Mouse (Mus musculus) neural tube, embryonic 11.5 days (tissue): ENCODE measurements at regions not wholly inside any gene's neighbourhood (a gene's known extent, or its start where the extent isn't known, plus 50 kb on each side); places are given as distances from the start of the nearest gene placed in this dataset.

ENCODE experiments used
- ATAC-seq: fragments of 200-750 bp; cut with Nextera tagmentation; 2 replicates; pipeline ENCODE4 v1.8.0; 2017; ENCODE audit warnings: moderate number of reproducible peaks, mild to moderate bottlenecking, moderate TSS enrichment, moderate library complexity; ENCODE audit not compliant: insufficient read depth, low FRiP score, low TSS enrichment
- DNase-seq: peaks from one replicate; pipeline ENCODE4 v3.0.0-alpha.2; 2015; ENCODE audit warnings: low spot score
- H3K27ac ChIP-seq: fragments of 300-500 bp; sonication (generic); 2 replicates; pipeline ENCODE4 v1.5.1; 2014; ENCODE audit warnings: low read depth, mild to moderate bottlenecking, low read length
- H3K27me3 ChIP-seq: fragments of 300-500 bp; sonication (generic); 2 replicates; pipeline ENCODE4 v1.6.1; 2014; ENCODE audit warnings: mild to moderate bottlenecking, low read length, mixed read lengths; ENCODE audit not compliant: control insufficient read depth, insufficient read depth
- H3K36me3 ChIP-seq: fragments of 300-500 bp; sonication (generic); 2 replicates; pipeline ENCODE4 v1.6.1; 2014; ENCODE audit warnings: mild to moderate bottlenecking, low read length, moderate library complexity, mixed read lengths; ENCODE audit not compliant: control insufficient read depth, insufficient read depth
- H3K4me1 ChIP-seq: fragments of 300-500 bp; sonication (generic); 2 replicates; pipeline ENCODE4 v1.6.1; 2014; ENCODE audit warnings: low read length, mixed read lengths; ENCODE audit not compliant: control insufficient read depth, insufficient read depth
- H3K4me2 ChIP-seq: fragments of 300-500 bp; sonication (generic); 2 replicates; pipeline ENCODE4 v1.6.1; 2014; ENCODE audit warnings: low read depth, mild to moderate bottlenecking, moderate library complexity
- H3K4me3 ChIP-seq: fragments of 300-500 bp; sonication (generic); 2 replicates; pipeline ENCODE4 v1.5.1; 2014; ENCODE audit warnings: low read depth, low read length
- H3K9ac ChIP-seq: fragments of 300-500 bp; sonication (generic); 2 replicates; pipeline ENCODE4 v1.6.1; 2014; ENCODE audit warnings: mild to moderate bottlenecking, low read length
- H3K9me3 ChIP-seq: fragments of 300-500 bp; sonication (generic); 2 replicates; pipeline ENCODE4 v1.6.1; 2016; ENCODE audit warnings: low read length; ENCODE audit not compliant: control insufficient read depth
- WGBS: fragments of 180-500 bp; shearing (Covaris S2); extraction: QIAGEN DNeasy Blood & Tissue Kit; methylation state at CpG from one replicate; pipeline ENCODE4 v1.1.7; 2014; 5-methylcytosine and 5-hydroxymethylcytosine counted together

DNA sequence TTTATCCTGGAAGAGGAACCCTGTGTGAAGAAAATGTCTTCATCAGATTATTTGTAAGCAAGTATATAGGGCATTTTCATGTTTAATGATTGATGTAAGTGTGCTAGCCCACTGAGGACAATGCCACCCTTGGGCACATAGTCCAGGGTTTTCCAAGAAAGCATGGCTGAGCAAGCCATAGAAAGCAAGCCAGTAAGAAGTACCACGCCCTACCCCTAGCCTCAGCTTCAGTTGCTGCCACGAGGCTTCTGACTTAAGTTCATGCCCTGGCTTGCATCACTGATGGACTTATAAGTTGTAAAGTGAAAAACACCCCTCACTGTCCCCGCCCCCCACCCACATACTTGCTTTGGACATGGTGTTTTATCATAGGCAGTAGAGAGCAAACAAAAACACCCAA is 342.0 kb downstream of the Ptprc start:
- WGBS: 73% methylated on average over 3 of the region's 3 CpGs
- no peak for DNase-seq
- Histone ChIP-seq H3K9me3 (no peaks in the 10 kb centered on the region), H3K9ac (no peak overlapping the region), H3K4me3 (no peak overlapping the region), H3K36me3 (no peaks in the 10 kb centered on the region), H3K27me3 (no peaks in the 10 kb centered on the region), H3K27ac (no peak overlapping the region), H3K4me1 (0 out of 2 replicates have a peak, but pooled peaks cover 2% of the 10 kb centered on the region), H3K4me2 (no peak overlapping the region)
- no peak for ATAC-seq

- no peaks in the 10 kb centered on the region for H3K27me3 ChIP-seq
- H3K27ac ChIP-seq: no peak overlapping the region
- H3K4me3 ChIP-seq: no peak overlapping the region
- DNase-seq: no peak
- no peak for ATAC-seq
- H3K9ac ChIP-seq: no peak overlapping the region
- no peak overlapping the region for H3K4me2 ChIP-seq
- no peaks in the 10 kb centered on the region for H3K4me1 ChIP-seq
- H3K36me3 ChIP-seq: no peaks in the 10 kb centered on the region
- WGBS: 84% methylated on average over 4 of the region's 4 CpGs
- no peaks in the 10 kb centered on the region for H3K9me3 ChIP-seq
Observed at GRCm38 (mm10) chr1:137831284-137831683, 344.2 kb downstream of the Ptprc start.

- Histone ChIP-seq H3K27ac (no peak overlapping the region), H3K27me3 (no peaks in the 10 kb centered on the region), H3K9ac (no peak overlapping the region), H3K4me1 (no peaks in the 10 kb centered on the region), H3K4me2 (no peak overlapping the region), H3K9me3 (no peaks in the 10 kb centered on the region), H3K36me3 (no peaks in the 10 kb centered on the region), H3K4me3 (no peak overlapping the region)
- no peak for ATAC-seq
- 83% methylated on average over 4 of the region's 4 CpGs for WGBS
- DNase-seq: no peak
Observed at GRCm38 (mm10) chr1:137827379-137827778, 348.1 kb downstream of the Ptprc start.

GRCm38 (mm10) chr1:137815401-137815888 is 360.1 kb downstream of the Ptprc start:
- no peak for ATAC-seq
- no peak overlapping the region for H3K4me3 ChIP-seq

GRCm38 (mm10) chr1:137814556-137814955 is 361.0 kb downstream of the Ptprc start:
- peaks cover 3% of the 10 kb centered on the region; the same call in 1 of the 2 replicates for H3K9me3 ChIP-seq
- 86% methylated on average over 2 of the region's 2 CpGs for WGBS

More at GRCm38 (mm10) chr1:137815401-137815888, 360.1 kb downstream of the Ptprc start:
- Histone ChIP-seq H3K4me1 (peaks cover 5% of the 10 kb centered on the region; the same call in 1 of the 2 replicates), H3K27ac (no peak overlapping the region), H3K36me3 (no peaks in the 10 kb centered on the region), H3K27me3 (no peaks in the 10 kb centered on the region), H3K9me3 (peaks cover 3% of the 10 kb centered on the region; the same call in 1 of the 2 replicates), H3K4me2 (no peak overlapping the region), H3K9ac (no peak overlapping the region)
- no peak for DNase-seq
- 87% methylated on average over 4 of the region's 4 CpGs for WGBS

GRCm38 (mm10) chr1:137813716-137814115 is 361.8 kb downstream of the Ptprc start:
- Histone ChIP-seq H3K27me3 (no peaks in the 10 kb centered on the region), H3K4me1 (peaks cover 5% of the 10 kb centered on the region; the same call in 1 of the 2 replicates), H3K4me3 (no peak overlapping the region), H3K9me3 (peaks cover 3% of the 10 kb centered on the region; the same call in 1 of the 2 replicates), H3K36me3 (no peaks in the 10 kb centered on the region), H3K9ac (no peak overlapping the region), H3K27ac (no peak overlapping the region), H3K4me2 (no peak overlapping the region)
- 47% methylated on average over 1 of the region's 1 CpGs for WGBS
- DNase-seq (no peak), ATAC-seq (peak; percentile 73; the same call in 1 of the 2 replicates)

More at GRCm38 (mm10) chr1:137814556-137814955, 361.0 kb downstream of the Ptprc start:
- DNase-seq (no peak), ATAC-seq (no peak)
- H3K4me3 ChIP-seq: no peak overlapping the region
- H3K4me1 ChIP-seq: peaks cover 5% of the 10 kb centered on the region; the same call in 1 of the 2 replicates
- no peaks in the 10 kb centered on the region for H3K36me3 ChIP-seq
- no peak overlapping the region for H3K27ac ChIP-seq
- no peaks in the 10 kb centered on the region for H3K27me3 ChIP-seq
- H3K4me2 ChIP-seq: no peak overlapping the region
- H3K9ac ChIP-seq: no peak overlapping the region

DNA sequence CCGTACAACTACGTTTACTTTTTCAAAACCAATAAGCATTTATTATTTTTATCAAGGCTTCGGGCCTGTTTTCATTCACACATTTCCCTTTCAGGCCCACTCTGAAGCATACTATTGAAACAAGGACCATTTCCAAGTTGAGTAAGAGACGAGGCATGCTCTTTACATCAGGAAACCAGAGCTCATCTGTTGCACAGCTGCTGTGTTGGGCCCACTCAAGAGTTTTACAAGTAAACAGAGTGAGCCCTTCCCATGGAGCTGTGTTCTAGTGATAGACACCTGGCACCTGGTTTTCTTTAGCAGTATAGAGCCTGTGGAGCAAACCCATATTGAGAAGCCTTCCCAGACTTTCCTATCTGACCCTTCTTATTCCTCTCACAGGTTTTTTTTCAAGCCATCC is 363.5 kb downstream of the Ptprc start:
- Histone ChIP-seq H3K27me3 (no peaks in the 10 kb centered on the region), H3K4me2 (no peak overlapping the region), H3K36me3 (no peaks in the 10 kb centered on the region), H3K4me1 (peaks cover 5% of the 10 kb centered on the region; the same call in 1 of the 2 replicates), H3K4me3 (no peak overlapping the region), H3K9me3 (no peaks in the 10 kb centered on the region), H3K9ac (no peak overlapping the region), H3K27ac (no peak overlapping the region)
- WGBS: 82% methylated on average over 4 of the region's 4 CpGs
- DNase-seq (no peak), ATAC-seq (no peak)

DNA sequence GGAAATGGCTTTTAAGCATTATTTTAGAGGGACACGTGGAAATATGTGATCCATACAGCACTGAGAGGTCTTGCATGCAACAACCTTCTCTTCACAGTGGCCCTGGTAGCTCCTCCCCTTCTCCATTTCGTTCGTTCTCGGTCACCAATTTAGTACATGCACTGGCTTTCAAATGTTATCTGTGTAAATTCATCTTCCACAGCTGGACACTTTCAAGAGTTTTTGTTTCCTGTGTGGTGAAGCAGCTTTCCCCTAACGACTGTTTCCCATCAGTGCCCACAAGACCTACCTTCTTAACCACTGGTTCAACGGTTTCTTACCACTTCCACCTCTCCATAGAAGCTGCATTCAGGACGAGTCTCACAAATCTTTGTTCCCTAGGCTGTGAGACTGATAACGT is 368.8 kb downstream of the Ptprc start:
- H3K9ac ChIP-seq: no peak overlapping the region
- no peak overlapping the region for H3K27ac ChIP-seq
- ATAC-seq (no peak), DNase-seq (no peak)
- no peaks in the 10 kb centered on the region for H3K36me3 ChIP-seq
- WGBS: 78% methylated on average over 8 of the region's 8 CpGs
- H3K4me2 ChIP-seq: no peak overlapping the region
- H3K4me1 ChIP-seq: no peaks in the 10 kb centered on the region
- H3K27me3 ChIP-seq: no peaks in the 10 kb centered on the region
- H3K9me3 ChIP-seq: no peaks in the 10 kb centered on the region
- H3K4me3 ChIP-seq: no peak overlapping the region

DNA sequence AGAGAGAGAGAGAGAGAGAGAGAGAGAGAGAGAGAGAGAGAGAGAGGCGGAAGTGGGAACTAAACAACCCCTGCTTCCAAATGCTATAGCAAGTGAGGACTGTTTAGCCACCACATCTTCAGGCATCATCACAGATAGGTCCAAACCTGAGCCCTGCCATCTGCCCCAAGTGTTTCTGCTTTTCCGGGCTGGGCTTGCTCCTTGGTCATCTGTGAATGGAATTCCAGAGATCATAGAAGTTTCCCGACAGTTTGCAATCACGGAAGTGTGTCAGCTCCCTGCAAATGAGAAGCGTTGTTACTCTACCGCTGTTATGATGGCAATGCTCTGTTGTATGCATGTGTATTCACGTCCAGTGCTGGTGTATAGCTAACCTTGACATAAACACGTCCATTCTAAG is 369.3 kb downstream of the Ptprc start:
- 90% methylated on average over 8 of the region's 8 CpGs for WGBS
- Histone ChIP-seq H3K4me2 (no peak overlapping the region), H3K27ac (no peak overlapping the region), H3K9me3 (no peaks in the 10 kb centered on the region), H3K4me3 (no peak overlapping the region), H3K4me1 (no peaks in the 10 kb centered on the region), H3K36me3 (no peaks in the 10 kb centered on the region), H3K27me3 (no peaks in the 10 kb centered on the region), H3K9ac (no peak overlapping the region)
- no peak for ATAC-seq
- no peak for DNase-seq
